Comparison of ENCODE assay signal across 10 mouse cellular contexts in genomic region chr5:121972680-121973192, GRCm38 (mm10).
DNase-seq lines count a peak whose midpoint lies in the region; ATAC-seq and TF ChIP-seq lines count a peak whose summit lies in the region.
"Had no signal": no experiment of that assay in that cellular context is flagged by ENCODE, and none has a peak within 500 bp of the region (broad histone marks: within the 10 kb centered on the region; RNA-seq: fewer than 3 reads in every experiment).

No protein-coding gene starts in this region.

- peak; percentile 20; the same call in 1 of the 2 replicates for TF ChIP-seq CTCF in stomach, postnatal 0 days (IDR thresholded peaks at IDR 0.05; ENCODE audit: low read depth)

- peak overlapping the region; percentile 49 for H3K27ac ChIP-seq in forebrain, embryonic 10.5 days
- no peak overlapping the region for H3K27ac ChIP-seq in forebrain, embryonic 12.5 days
- no peak overlapping the region for H3K27ac ChIP-seq in limb, embryonic 12.5 days
- H3K27ac ChIP-seq in stomach, postnatal 0 days (replicated peaks): no peak overlapping the region
- H3K27ac ChIP-seq: layer of hippocampus, adult 2 months had no signal

- ATAC-seq in forebrain, embryonic 12.5 days (ENCODE audit: low FRiP score): no peak
- no peak; the same call in 1 of the 2 replicates for ATAC-seq in limb, embryonic 12.5 days (ENCODE audit: insufficient number of reproducible peaks, insufficient read depth, low FRiP score, low TSS enrichment, low read depth)
- ATAC-seq in stomach, postnatal 0 days (ENCODE audit: low FRiP score, low TSS enrichment): peak; percentile 31; the same call in 1 of the 2 replicates
- ATAC-seq in erythroid progenitor cell, adult 5-6 weeks (replicated peaks; ENCODE audit: low FRiP score, poor library complexity, severe bottlenecking): no peak

- H3K9ac ChIP-seq in forebrain, embryonic 12.5 days: no peak overlapping the region
- no peak overlapping the region for H3K9ac ChIP-seq in limb, embryonic 12.5 days (replicated peaks)
- H3K9ac ChIP-seq in stomach, postnatal 0 days (ENCODE audit: low read length): 0 out of 2 replicates have a peak overlapping the region, but pooled peaks have one; percentile 9

- H3K4me2 ChIP-seq in forebrain, embryonic 12.5 days: no peak overlapping the region
- 0 out of 2 replicates have a peak overlapping the region, but pooled peaks have one; percentile 27 for H3K4me2 ChIP-seq in limb, embryonic 12.5 days
- H3K4me2 ChIP-seq in stomach, postnatal 0 days (replicated peaks; ENCODE audit: low read depth): peak overlapping the region; percentile 23; the same call in 1 of the 2 replicates

- peaks cover 7% of the 10 kb centered on the region; the same call in 1 of the 2 replicates for H3K9me3 ChIP-seq in forebrain, embryonic 10.5 days
- H3K9me3 ChIP-seq in forebrain, embryonic 12.5 days: 0 out of 2 replicates have a peak, but pooled peaks cover 2% of the 10 kb centered on the region
- H3K9me3 ChIP-seq in limb, embryonic 12.5 days: no peaks in the 10 kb centered on the region
- no peaks in the 10 kb centered on the region for H3K9me3 ChIP-seq in stomach, postnatal 0 days (ENCODE audit: control insufficient read depth, low read length)

- 78% methylated on average over 23 of the region's 23 CpGs for WGBS in forebrain, embryonic 10.5 days
- 59% methylated on average over 23 of the region's 23 CpGs for WGBS in forebrain, embryonic 12.5 days
- WGBS in limb, embryonic 12.5 days: 28% methylated on average over 23 of the region's 23 CpGs
- WGBS in stomach, postnatal 0 days: 14% methylated on average over 23 of the region's 23 CpGs

- no peaks in the 10 kb centered on the region for H3K27me3 ChIP-seq in forebrain, embryonic 10.5 days (ENCODE audit: poor library complexity, severe bottlenecking)
- no peaks in the 10 kb centered on the region for H3K27me3 ChIP-seq in forebrain, embryonic 12.5 days
- no peaks in the 10 kb centered on the region for H3K27me3 ChIP-seq in limb, embryonic 12.5 days
- no peaks in the 10 kb centered on the region for H3K27me3 ChIP-seq in stomach, postnatal 0 days (ENCODE audit: control insufficient read depth, insufficient read depth, low read length)

- DNase-seq in forebrain, embryonic 10.5 days (ENCODE audit: extremely low spot score, low spot score): no peak
- DNase-seq in urinary bladder, postnatal 14 days (ENCODE audit: low spot score): peak; percentile 25
- DNase-seq in urinary bladder, postnatal 36 days (ENCODE audit: low spot score in 2 of 2): no peak
- DNase-seq in stomach, postnatal 0 days (ENCODE audit: low spot score): no peak
- DNase-seq in cerebellum, adult 9-11 months: no peak
- DNase-seq: cerebellum, adult 9-10 months had no signal

- H3K36me3 ChIP-seq in forebrain, embryonic 10.5 days (replicated peaks): peaks cover 9% of the 10 kb centered on the region
- no peaks in the 10 kb centered on the region for H3K36me3 ChIP-seq in forebrain, embryonic 12.5 days (replicated peaks)
- H3K36me3 ChIP-seq in limb, embryonic 12.5 days: no peaks in the 10 kb centered on the region
- H3K36me3 ChIP-seq in stomach, postnatal 0 days (ENCODE audit: control insufficient read depth, insufficient read depth, low read length): no peaks in the 10 kb centered on the region

- peaks cover 26% of the 10 kb centered on the region for H3K4me1 ChIP-seq in forebrain, embryonic 10.5 days
- peaks cover 48% of the 10 kb centered on the region for H3K4me1 ChIP-seq in forebrain, embryonic 12.5 days
- H3K4me1 ChIP-seq in limb, embryonic 12.5 days (replicated peaks): peaks cover 15% of the 10 kb centered on the region
- H3K4me1 ChIP-seq in stomach, postnatal 0 days (replicated peaks; ENCODE audit: control insufficient read depth, insufficient read depth): no peaks in the 10 kb centered on the region; the same call in 1 of the 2 replicates

- TF ChIP-seq EP300 in stomach, postnatal 0 days (optimal IDR thresholded peaks at IDR 0.05): no peak

- no peak overlapping the region for H3K4me3 ChIP-seq in forebrain, embryonic 10.5 days
- no peak overlapping the region for H3K4me3 ChIP-seq in forebrain, embryonic 12.5 days (replicated peaks)
- H3K4me3 ChIP-seq in limb, embryonic 12.5 days (replicated peaks): no peak overlapping the region
- 0 out of 2 replicates have a peak overlapping the region, but pooled peaks have one; percentile 6 for H3K4me3 ChIP-seq in stomach, postnatal 0 days (ENCODE audit: low read depth, low read length)
- H3K4me3 ChIP-seq: layer of hippocampus, adult 2 months had no signal
